Mouse (Mus musculus) B cell, adult 2 months (primary cell): ENCODE data around the gene Ptprb.

ENCODE experiments used
- DNase-seq, 2 experiments: peaks; one replicate each; pipeline ENCODE4 v3.0.0; 2022

Gene Ptprb

DNA sequence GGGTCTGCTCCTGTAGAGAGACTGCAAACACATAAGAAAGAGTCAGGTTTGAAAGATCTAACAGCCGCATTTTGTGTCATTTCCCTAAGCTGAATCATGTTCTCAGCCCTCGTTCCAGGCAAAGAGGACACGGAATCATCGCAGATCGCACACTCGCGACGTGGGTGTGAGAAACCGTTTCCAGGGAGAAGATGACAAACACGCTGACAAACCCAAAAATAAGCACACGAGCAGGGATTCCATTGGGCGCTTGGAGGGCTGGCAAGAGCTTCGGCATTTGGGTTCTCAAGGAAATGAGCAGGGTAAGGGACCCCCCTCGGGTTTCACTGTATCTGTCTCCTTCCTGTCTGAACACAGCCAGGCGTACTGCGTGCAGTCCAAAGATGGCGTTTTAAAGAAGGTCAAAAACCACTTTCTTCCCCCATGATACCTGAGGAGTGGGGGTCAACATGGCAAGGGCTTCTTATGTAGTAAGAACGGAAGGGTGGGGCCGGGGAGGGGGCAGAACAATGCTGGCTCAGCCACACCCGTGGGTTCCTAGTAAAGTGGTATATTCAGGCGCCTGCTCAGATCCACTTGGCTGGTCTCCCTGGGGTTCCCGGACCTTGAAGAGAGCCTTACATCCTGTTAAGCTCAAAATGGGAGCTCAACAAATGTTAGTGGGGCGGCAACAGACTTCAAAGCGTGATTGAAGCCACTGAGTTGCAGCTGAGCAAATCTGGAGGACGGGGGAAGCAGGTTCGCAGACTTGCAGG lies 152.9 kb downstream of the Ptprb start:
- DNase-seq, result no peak

DNA sequence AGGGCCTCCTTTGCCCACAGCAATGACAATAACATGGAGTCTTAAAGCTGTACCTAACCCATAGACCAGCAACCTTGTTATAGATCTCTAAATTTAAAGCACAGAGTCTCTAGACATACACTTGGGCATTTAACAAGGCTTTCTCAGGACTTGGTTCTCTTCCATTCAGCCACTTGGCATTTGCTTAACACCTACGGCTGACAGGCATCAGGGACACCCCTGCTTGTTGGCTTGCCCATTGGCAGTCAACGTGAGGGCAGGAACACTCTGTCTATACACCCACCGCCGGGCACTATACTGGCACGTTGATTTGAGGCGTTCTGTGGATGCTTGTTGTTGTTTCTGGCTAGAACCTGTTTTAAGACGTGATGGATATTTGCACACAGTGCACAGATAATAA lies 157.1 kb downstream of the Ptprb start:
- no peak for DNase-seq

- DNase-seq, result no peak
Observed at GRCm38 (mm10) chr10:116435455-116435854, 160.1 kb downstream of the Ptprb start.
